Mouse (Mus musculus): ENCODE results near the gene Zfp651.

GRCm38 (mm10) chr9:121718070-121718705 is 40.9 kb upstream of the Zfp651 start:
- TF ChIP-seq CTCF (IDR thresholded peaks at IDR 0.05; ENCODE audit: low read depth) (no peak), EP300 (IDR thresholded peaks at IDR 0.05; ENCODE audit: low read depth) (no peak)
